Mouse (Mus musculus): ENCODE results near the gene Ccr7. TPM values are rescaled to one million over a fixed set of nuclear protein-coding genes. Genes with fewer than 3 reads are reported as not detected.

The Ccr7 gene
- not detected in 2 replicates for polyA plus RNA-seq (2012; ENCODE audit: insufficient read depth, low replicate concordance)

GRCm38 (mm10) chr11:99154987-99155641 lies at the start of gene Ccr7:
Gene Ccr7, minus strand, starts transcription at chr11:99155077.
- Histone ChIP-seq H3K4me1 (peaks cover 6% of the 10 kb centered on the region), H3K4me3 (replicated peaks) (no peak within 1 kb of the TSS)

GRCm38 (mm10) chr11:99189154-99189582 lies 34.3 kb upstream of the Ccr7 start:
- H3K27me3 ChIP-seq (replicated peaks) = peaks cover 49% of the 10 kb centered on the region
- TF ChIP-seq FLI1 (IDR thresholded peaks at IDR 0.05; ENCODE audit: low read length) = no peak
- TF ChIP-seq GATA1 (IDR thresholded peaks at IDR 0.05; ENCODE audit: borderline replicate concordance, low read length) = no peak
- peak overlapping the region; percentile 42 for H3K4me3 ChIP-seq (replicated peaks)
- peaks cover 9% of the 10 kb centered on the region for H3K9me3 ChIP-seq
- H3K36me3 ChIP-seq (replicated peaks; ENCODE audit: low read length) = no peaks in the 10 kb centered on the region
- peaks cover 3% of the 10 kb centered on the region; the same call in 1 of the 2 replicates for H3K4me1 ChIP-seq

More at GRCm38 (mm10) chr11:99154987-99155641, at the start of gene Ccr7:
- Histone ChIP-seq H3K36me3 (replicated peaks; ENCODE audit: low read length) (no peaks in the 10 kb centered on the region), H3K27me3 (replicated peaks) (peaks cover 58% of the 10 kb centered on the region), H3K9me3 (0 out of 2 replicates have a peak, but pooled peaks cover 4% of the 10 kb centered on the region)
- TF ChIP-seq GATA1 (IDR thresholded peaks at IDR 0.05; ENCODE audit: borderline replicate concordance, low read length) (no peak), FLI1 (IDR thresholded peaks at IDR 0.05; ENCODE audit: low read length) (no peak)

DNA sequence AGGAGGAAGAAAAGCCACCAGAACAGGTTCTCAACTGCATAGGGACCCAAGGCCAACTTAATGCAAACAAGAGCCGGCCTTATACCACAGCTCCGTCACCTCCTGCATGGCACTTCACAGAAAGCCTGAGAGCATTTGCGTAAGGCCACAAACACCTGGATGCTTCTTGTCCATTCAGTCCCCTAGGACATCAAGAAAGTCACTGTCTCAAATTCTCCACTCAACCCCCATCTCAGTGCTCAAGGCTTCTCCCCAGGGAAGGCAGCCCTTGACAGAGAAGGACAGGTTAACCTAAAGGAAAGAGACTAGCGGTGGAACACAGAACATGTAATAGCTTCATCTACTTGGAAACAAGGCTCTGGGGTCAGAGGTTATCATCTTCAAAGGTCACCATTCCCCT lies 32.5 kb upstream of the Ccr7 start:
- H3K27me3 ChIP-seq (replicated peaks) = peaks cover 65% of the 10 kb centered on the region
- TF ChIP-seq GATA1 (IDR thresholded peaks at IDR 0.05; ENCODE audit: borderline replicate concordance, low read length) (no peak), FLI1 (IDR thresholded peaks at IDR 0.05; ENCODE audit: low read length) (no peak)
- no peak overlapping the region for H3K4me3 ChIP-seq (replicated peaks)
- peaks cover 8% of the 10 kb centered on the region for H3K9me3 ChIP-seq
- H3K4me1 ChIP-seq = peaks cover 9% of the 10 kb centered on the region
- no peaks in the 10 kb centered on the region for H3K36me3 ChIP-seq (replicated peaks; ENCODE audit: low read length)

DNA sequence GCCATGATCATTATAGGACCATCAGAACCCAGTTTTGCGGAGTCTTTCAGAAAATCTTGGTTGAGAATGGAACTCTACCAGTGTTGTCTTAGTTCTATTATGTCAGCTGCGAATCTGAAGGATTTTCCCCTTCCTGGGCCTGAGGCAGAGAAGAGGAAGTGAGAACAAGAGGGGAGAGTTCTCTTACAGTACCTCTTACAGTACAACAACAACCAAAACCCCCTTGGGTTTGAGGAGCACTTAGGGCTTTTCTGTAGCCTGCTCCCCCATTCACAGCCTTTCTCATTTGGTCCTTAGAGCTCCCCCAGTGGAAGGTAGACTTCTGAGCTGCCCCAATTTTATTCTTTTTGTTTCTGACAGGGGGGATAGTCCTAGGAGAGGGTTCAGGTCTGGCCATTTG lies 32.0 kb upstream of the Ccr7 start:
- Histone ChIP-seq H3K27me3 (replicated peaks) (peaks cover 66% of the 10 kb centered on the region), H3K36me3 (replicated peaks; ENCODE audit: low read length) (no peaks in the 10 kb centered on the region), H3K4me1 (peaks cover 9% of the 10 kb centered on the region), H3K9me3 (peaks cover 4% of the 10 kb centered on the region; the same call in 1 of the 2 replicates), H3K4me3 (replicated peaks) (no peak overlapping the region)
- no peak for TF ChIP-seq GATA1 (IDR thresholded peaks at IDR 0.05; ENCODE audit: borderline replicate concordance, low read length)
- no peak for TF ChIP-seq FLI1 (IDR thresholded peaks at IDR 0.05; ENCODE audit: low read length)

DNA sequence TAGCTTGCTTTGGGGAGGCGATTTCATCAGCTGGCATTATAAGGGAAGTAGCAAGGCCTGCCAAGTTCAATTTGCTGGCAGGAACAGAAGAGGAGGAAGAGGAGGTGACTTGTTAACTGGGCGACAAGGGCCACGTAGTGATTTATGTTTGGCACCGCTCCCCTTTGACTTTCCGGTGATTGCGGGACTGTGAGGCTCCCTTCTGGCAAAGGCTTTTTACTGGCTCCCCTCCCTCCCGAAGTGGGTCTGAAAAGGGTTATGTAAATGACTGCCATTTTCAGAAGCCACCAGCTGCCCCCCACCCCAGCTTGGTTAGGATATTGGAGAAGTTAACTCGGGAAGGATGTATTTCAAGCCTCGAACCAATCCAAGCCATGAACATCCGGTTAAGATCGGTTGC lies 27.7 kb upstream of the Ccr7 start:
- Histone ChIP-seq H3K36me3 (replicated peaks; ENCODE audit: low read length) (no peaks in the 10 kb centered on the region), H3K9me3 (peaks cover 15% of the 10 kb centered on the region), H3K27me3 (replicated peaks) (peaks cover 47% of the 10 kb centered on the region), H3K4me1 (peaks cover 6% of the 10 kb centered on the region; the same call in 1 of the 2 replicates), H3K4me3 (replicated peaks) (peak overlapping the region; percentile 40)
- TF ChIP-seq FLI1 (IDR thresholded peaks at IDR 0.05; ENCODE audit: low read length) (no peak), GATA1 (IDR thresholded peaks at IDR 0.05; ENCODE audit: borderline replicate concordance, low read length) (no peak)

GRCm38 (mm10) chr11:99180071-99180470 lies 25.2 kb upstream of the Ccr7 start:
- Histone ChIP-seq H3K9me3 (peaks cover 15% of the 10 kb centered on the region), H3K4me1 (peaks cover 6% of the 10 kb centered on the region; the same call in 1 of the 2 replicates), H3K4me3 (replicated peaks) (no peak overlapping the region), H3K36me3 (replicated peaks; ENCODE audit: low read length) (no peaks in the 10 kb centered on the region), H3K27me3 (replicated peaks) (peaks cover 38% of the 10 kb centered on the region)
- TF ChIP-seq GATA1 (IDR thresholded peaks at IDR 0.05; ENCODE audit: borderline replicate concordance, low read length) (no peak), FLI1 (IDR thresholded peaks at IDR 0.05; ENCODE audit: low read length) (no peak)

- Histone ChIP-seq H3K9me3 (peaks cover 21% of the 10 kb centered on the region), H3K4me3 (replicated peaks) (no peak overlapping the region), H3K36me3 (replicated peaks; ENCODE audit: low read length) (no peaks in the 10 kb centered on the region), H3K27me3 (replicated peaks) (peaks cover 25% of the 10 kb centered on the region), H3K4me1 (peaks cover 5% of the 10 kb centered on the region; the same call in 1 of the 2 replicates)
- TF ChIP-seq GATA1 (IDR thresholded peaks at IDR 0.05; ENCODE audit: borderline replicate concordance, low read length) (no peak), FLI1 (IDR thresholded peaks at IDR 0.05; ENCODE audit: low read length) (no peak)
These were observed 23.0 kb upstream of the Ccr7 start for GRCm38 (mm10) chr11:99177925-99178198.

DNA sequence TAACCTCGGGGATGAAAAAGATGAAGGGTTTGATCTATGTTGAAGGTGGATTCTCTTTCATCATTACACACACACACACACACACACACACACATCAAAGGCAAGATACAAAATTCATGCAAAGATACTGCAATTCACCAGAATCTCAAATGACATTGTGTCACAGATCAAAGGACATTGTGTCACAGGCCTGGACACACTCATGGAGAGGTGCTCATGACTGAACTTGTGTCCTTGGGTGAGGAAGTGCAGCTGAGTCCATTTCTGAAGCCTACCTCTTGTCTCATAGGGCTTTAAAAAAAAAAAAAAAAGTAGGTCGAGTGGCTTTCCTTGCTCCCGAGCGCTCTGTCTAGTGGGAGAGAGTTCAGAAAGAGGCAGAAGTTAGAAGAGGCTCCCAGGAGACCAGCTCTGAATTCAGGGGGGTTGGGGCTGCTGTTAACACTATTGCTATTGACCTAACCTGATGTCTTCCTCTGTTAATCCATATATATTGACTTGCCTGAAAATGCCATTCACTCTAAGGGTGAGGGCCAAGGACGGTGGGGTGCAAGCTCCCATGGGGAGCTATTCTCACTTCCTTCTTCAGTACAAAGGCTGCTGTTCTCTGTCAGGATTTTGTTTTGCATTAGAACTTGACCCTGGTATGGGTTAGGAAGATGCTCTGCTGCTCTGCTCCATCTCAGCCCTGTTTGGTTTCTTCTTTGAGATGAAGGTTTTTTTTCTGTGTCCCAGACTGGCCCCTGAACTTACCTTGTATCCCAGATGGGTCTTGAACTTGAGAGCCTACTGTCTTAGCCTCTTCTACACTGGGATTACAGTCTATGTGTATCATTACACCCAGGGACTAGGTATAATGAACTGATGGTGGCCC lies 22.4 kb upstream of the Ccr7 start:
- TF ChIP-seq GATA1 (IDR thresholded peaks at IDR 0.05; ENCODE audit: borderline replicate concordance, low read length) (no peak), FLI1 (IDR thresholded peaks at IDR 0.05; ENCODE audit: low read length) (no peak)
- Histone ChIP-seq H3K4me3 (replicated peaks) (no peak overlapping the region), H3K27me3 (replicated peaks) (peaks cover 19% of the 10 kb centered on the region), H3K9me3 (peaks cover 25% of the 10 kb centered on the region), H3K36me3 (replicated peaks; ENCODE audit: low read length) (no peaks in the 10 kb centered on the region), H3K4me1 (no peaks in the 10 kb centered on the region)

- H3K4me1 ChIP-seq = no peaks in the 10 kb centered on the region
- no peaks in the 10 kb centered on the region for H3K36me3 ChIP-seq (replicated peaks; ENCODE audit: low read length)
- peaks cover 18% of the 10 kb centered on the region for H3K27me3 ChIP-seq (replicated peaks)
- H3K9me3 ChIP-seq = peaks cover 17% of the 10 kb centered on the region
- no peak for TF ChIP-seq FLI1 (IDR thresholded peaks at IDR 0.05; ENCODE audit: low read length)
- TF ChIP-seq GATA1 (IDR thresholded peaks at IDR 0.05; ENCODE audit: borderline replicate concordance, low read length) = no peak
- no peak overlapping the region for H3K4me3 ChIP-seq (replicated peaks)
These were observed 17.1 kb upstream of the Ccr7 start for GRCm38 (mm10) chr11:99172002-99172401.

GRCm38 (mm10) chr11:99171442-99171841 lies 16.6 kb upstream of the Ccr7 start:
- no peak overlapping the region for H3K4me3 ChIP-seq (replicated peaks)
- H3K27me3 ChIP-seq (replicated peaks) = peaks cover 18% of the 10 kb centered on the region
- no peaks in the 10 kb centered on the region for H3K4me1 ChIP-seq
- peaks cover 17% of the 10 kb centered on the region for H3K9me3 ChIP-seq
- no peaks in the 10 kb centered on the region for H3K36me3 ChIP-seq (replicated peaks; ENCODE audit: low read length)
- TF ChIP-seq FLI1 (IDR thresholded peaks at IDR 0.05; ENCODE audit: low read length) (no peak), GATA1 (IDR thresholded peaks at IDR 0.05; ENCODE audit: borderline replicate concordance, low read length) (no peak)

Data from megakaryocyte, embryonic 14.5 days (primary cell).